Mouse (Mus musculus) MEL-GATA-1-ER (cell line): ENCODE results near the gene Rnf8.

Source experiments
- DNase-seq: peaks from one replicate; pipeline ENCODE4 v3.0.0-alpha.2; 2012; ENCODE audit warnings: low read depth; ENCODE audit errors: extremely low read depth

The Rnf8 gene

GRCm38 (mm10) chr17:29623488-29623887 lies 8.9 kb downstream of the Rnf8 start:
- DNase-seq = no peak

GRCm38 (mm10) chr17:29627285-29627684 lies 12.7 kb downstream of the Rnf8 start:
- DNase-seq = no peak

- no peak for DNase-seq
These were observed 14.4 kb downstream of the Rnf8 start for GRCm38 (mm10) chr17:29628946-29629345.

GRCm38 (mm10) chr17:29629620-29630019 lies 15.0 kb downstream of the Rnf8 start:
- DNase-seq = no peak

- no peak for DNase-seq
These were observed 17.7 kb downstream of the Rnf8 start for GRCm38 (mm10) chr17:29632312-29632711.

GRCm38 (mm10) chr17:29635492-29635891 lies 20.9 kb downstream of the Rnf8 start:
- DNase-seq = no peak

- no peak for DNase-seq
These were observed 21.5 kb downstream of the Rnf8 start for GRCm38 (mm10) chr17:29636118-29636517.

GRCm38 (mm10) chr17:29637377-29637776 lies 22.8 kb downstream of the Rnf8 start:
- peak; percentile 81 for DNase-seq

GRCm38 (mm10) chr17:29637895-29638294 lies 23.3 kb downstream of the Rnf8 start:
- no peak for DNase-seq

- no peak for DNase-seq
These were observed 26.4 kb downstream of the Rnf8 start for GRCm38 (mm10) chr17:29640971-29641370.

- no peak for DNase-seq
These were observed 27.6 kb downstream of the Rnf8 start for GRCm38 (mm10) chr17:29642219-29642618.

- DNase-seq = no peak
These were observed 43.7 kb downstream of the Rnf8 start for GRCm38 (mm10) chr17:29658249-29658648.

- DNase-seq = peak; percentile 68
These were observed 45.6 kb downstream of the Rnf8 start, which contains the start of gene Cmtr1 for GRCm38 (mm10) chr17:29660076-29660761. TSS of gene Cmtr1 (plus strand) at chr17:29660595.

GRCm38 (mm10) chr17:29660762-29661391 lies 46.3 kb downstream of the Rnf8 start:
- DNase-seq = peak; percentile 31

- no peak for DNase-seq
These were observed 47.6 kb downstream of the Rnf8 start for GRCm38 (mm10) chr17:29662145-29662544.

GRCm38 (mm10) chr17:29668051-29668986 lies 53.7 kb downstream of the Rnf8 start:
- no peak for DNase-seq

GRCm38 (mm10) chr17:29669030-29669429 lies 54.4 kb downstream of the Rnf8 start:
- no peak for DNase-seq

GRCm38 (mm10) chr17:29669936-29670335 lies 55.3 kb downstream of the Rnf8 start:
- DNase-seq = no peak

GRCm38 (mm10) chr17:29671021-29671420 lies 56.4 kb downstream of the Rnf8 start:
- DNase-seq = no peak

GRCm38 (mm10) chr17:29673325-29673724 lies 58.7 kb downstream of the Rnf8 start:
- DNase-seq = no peak

- DNase-seq = no peak
These were observed 63.9 kb downstream of the Rnf8 start for GRCm38 (mm10) chr17:29678526-29678925.
